Mouse (Mus musculus): ENCODE data around the gene Zfp445.
"Not testable (repeated sequence)": the region's sequence is repeated elsewhere in the genome, so short reads cannot be mapped to it uniquely, and the experiment has no call there.

Zfp445 gene

DNA sequence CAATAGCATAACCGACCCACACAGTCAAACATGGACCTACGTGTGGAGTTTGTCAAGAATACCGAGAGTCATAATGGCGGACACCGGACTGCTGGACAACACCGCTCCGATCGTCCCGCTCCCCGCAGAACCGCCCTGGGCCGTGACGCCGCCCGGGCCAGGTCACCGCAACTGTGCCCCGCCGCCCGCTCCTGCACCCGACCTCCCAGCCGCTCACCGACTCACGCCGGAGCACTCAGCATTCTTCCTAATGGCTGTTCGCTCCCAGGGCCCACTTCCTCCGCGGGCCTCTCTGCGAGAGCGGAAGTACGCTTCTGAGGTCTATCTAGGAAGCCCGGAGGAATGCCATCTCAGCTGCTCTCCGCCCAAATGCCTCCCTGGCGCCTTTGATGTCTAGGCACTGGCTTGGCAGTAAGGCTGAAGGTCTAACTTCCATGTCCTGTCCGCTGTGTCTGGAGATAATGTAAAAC lies at the start of gene Zfp445:
Gene Zfp445, minus strand, starts transcription at position 310 of the 470 bp plus-strand sequence.
- peak; percentile 55 to 77 for DNase-seq (ENCODE audit: low read depth in 1 of 2, low spot score in 2 of 2)

GRCm38 (mm10) chr9:122902717-122903535 lies 37.1 kb upstream of the Zfp445 start:
- no peak for DNase-seq (ENCODE audit: low read depth in 1 of 2, low spot score in 2 of 2)

- DNase-seq (ENCODE audit: low read depth in 1 of 2, low spot score in 2 of 2), result no peak
Observed at GRCm38 (mm10) chr9:122901047-122901446, 35.2 kb upstream of the Zfp445 start.

- DNase-seq (ENCODE audit: low read depth in 1 of 2, low spot score in 2 of 2), result no peak
Observed at GRCm38 (mm10) chr9:122886372-122887179, 20.8 kb upstream of the Zfp445 start.

DNA sequence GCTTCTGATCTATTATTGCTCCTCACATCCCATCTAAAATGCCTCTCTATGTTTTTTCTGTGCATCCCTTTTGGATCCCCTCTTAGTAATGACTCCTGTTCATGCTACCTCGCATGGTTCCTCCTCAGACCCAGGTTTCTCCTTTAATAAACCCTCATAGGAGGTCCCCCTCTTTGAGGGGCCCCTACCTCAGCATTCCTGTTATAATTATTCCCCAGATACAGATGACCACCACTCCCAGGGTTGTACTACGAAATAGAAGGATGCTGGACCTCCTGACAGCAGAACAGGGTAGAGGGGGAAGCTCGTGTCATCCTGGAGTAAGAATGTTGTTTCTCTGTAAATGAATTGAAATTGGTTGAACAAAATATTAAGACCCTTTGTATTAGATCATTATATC lies 19.6 kb upstream of the Zfp445 start, which contains the start of gene Zkscan7:
Gene Zkscan7, plus strand, starts transcription at position 301 of the 400 bp plus-strand sequence.
- DNase-seq (ENCODE audit: low read depth in 1 of 2, low spot score in 2 of 2), result no peak

DNA sequence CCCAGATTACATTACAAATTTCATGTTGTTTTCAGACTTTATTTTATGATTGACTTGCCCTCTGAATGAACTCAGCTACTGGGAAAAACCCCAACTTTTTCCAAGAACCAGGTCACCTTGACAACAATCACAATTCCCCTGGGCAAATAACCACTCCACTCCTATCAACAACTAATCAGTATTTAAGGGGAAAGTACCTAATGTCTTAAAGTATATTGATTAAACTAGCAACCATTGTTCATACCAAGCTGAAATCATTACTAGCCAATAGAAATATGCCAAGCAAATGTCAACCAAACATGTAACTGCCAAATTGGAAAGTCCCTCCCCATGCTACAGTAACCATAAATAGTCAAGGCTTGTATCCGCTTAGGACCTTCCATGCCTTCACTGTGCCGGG lies 9.3 kb upstream of the Zfp445 start:
- no peak for DNase-seq (ENCODE audit: low read depth in 1 of 2, low spot score in 2 of 2)

DNA sequence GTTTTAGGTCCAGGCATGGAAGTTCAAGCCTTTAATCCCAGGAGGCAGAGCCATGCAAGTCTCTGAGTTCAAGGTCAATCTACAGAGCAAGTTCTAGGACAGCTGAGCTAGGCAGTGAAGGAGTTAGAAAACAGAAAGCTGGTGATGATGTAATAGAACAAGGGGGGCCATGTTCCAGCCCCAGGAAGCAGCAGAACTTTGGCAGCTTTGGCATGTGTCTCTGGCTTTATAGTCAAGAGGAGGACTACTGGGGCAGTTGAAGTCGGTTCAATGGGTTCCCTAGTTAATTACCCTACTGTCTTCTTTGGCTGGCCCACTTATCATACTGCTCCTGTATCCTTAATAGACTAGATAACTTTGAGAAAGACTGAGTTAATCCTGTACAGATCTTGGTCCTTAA lies 8.8 kb upstream of the Zfp445 start:
- no peak for DNase-seq (ENCODE audit: low read depth in 1 of 2, low spot score in 2 of 2)

GRCm38 (mm10) chr9:122872595-122872994 lies 6.8 kb upstream of the Zfp445 start:
- no peak for DNase-seq (ENCODE audit: low read depth in 1 of 2, low spot score in 2 of 2)

DNA sequence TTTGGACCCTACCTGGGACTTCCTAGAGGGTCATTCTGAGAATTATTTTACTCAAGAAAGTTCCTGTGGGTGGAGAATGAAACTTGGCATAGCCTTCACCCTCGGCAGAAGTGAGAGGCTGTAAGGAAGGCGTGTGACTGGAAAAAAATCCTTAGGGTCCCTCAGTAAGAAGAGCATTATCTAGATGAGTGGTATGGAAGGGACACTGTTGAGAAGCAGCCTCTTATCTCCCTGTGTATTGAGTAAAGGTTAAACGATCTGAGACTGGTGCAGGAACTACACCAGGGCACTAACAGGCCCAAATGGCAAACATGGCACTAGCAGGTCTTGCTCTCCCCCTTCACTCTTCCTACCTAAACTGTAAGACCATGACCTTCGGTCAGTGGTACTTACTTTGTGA lies 386 bp upstream of the Zfp445 start:
- no peak for DNase-seq (ENCODE audit: low read depth in 1 of 2, low spot score in 2 of 2)

GRCm38 (mm10) chr9:122864848-122865247 lies 958 bp downstream of the Zfp445 start:
- DNase-seq (ENCODE audit: low read depth in 1 of 2, low spot score in 2 of 2), result no peak

DNA sequence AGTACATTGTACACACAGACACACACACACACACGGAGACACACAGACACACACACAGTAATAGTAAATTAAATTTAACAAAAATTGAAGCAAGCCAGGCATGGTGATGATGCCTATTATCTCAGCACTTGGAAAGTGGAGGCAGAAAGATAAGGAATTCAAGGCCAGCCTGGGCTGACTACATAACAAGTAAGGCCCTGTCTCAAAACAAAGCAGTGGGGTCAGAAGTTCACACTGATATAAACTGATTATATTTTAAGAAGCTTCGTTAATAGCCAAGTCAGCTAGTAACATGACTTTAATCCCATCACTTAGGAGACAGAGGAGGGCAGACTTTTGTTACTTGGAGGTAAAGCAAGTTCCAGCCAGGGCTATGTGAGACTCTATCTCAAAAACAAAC lies 2.1 kb downstream of the Zfp445 start:
- no peak for DNase-seq (ENCODE audit: low read depth in 1 of 2, low spot score in 2 of 2)

DNA sequence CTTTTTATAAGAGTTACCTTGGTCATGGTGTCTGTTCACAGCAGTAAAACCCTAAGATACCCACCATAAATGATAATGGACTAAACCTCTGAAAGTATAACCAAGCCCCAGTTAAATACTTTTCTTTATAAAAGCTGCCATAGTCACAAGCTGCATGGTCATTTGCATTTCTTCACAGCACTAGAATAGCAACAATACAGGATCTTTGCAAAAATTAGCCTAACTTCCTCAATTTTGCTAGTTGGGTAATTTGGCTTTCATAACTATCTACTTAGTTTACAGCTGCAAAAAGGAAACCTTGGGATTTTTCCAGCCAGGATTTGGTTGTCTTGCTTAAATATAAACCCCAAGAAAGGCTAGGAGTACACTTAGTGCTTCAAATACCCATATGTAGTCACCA lies 5.1 kb downstream of the Zfp445 start:
- DNase-seq (ENCODE audit: low read depth in 1 of 2, low spot score in 2 of 2), result no peak

- no peak for DNase-seq (ENCODE audit: low read depth in 1 of 2, low spot score in 2 of 2)
Observed at GRCm38 (mm10) chr9:122856716-122857115, 9.1 kb downstream of the Zfp445 start.

DNA sequence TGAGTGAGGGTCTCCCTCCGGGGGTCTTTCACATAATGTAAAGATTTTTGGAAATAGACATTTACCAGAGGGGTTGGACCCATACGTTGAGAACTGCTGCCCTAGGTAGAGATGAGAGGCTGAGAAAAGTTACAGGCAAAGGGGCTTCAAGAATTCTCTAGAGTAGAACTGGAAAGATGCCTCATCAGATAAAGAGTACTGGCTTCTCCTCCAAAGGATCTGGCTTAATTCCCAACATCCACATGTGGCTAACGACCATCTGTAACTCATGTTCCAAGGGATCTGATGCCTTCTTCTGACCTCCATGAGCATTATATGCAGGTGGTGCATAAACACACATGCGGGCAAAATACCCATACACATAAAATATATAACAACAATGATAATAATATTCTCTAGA lies 10.2 kb downstream of the Zfp445 start:
- DNase-seq (ENCODE audit: low read depth in 1 of 2, low spot score in 2 of 2), result no peak

DNA sequence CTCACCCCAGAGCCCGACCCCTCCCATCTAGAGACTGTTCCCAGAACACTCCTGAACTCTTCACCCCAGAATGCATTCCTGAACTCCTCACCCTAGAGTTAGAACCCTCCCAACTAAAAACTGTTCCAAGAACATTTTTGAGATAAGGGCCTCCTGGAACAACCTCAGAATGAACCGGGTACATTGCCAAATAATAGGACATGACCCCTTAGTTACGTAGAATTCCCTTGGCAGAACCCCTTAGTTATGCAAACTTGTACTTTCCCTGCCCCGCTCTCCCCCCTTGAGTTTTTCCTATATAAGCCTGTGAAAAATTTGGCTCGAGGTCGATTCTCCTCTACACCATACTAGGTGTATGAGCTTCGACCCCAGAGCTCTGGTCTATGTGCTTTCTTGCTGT lies 10.7 kb downstream of the Zfp445 start:
- not testable (repeated sequence) for DNase-seq (ENCODE audit: low read depth in 1 of 2, low spot score in 2 of 2)

DNA sequence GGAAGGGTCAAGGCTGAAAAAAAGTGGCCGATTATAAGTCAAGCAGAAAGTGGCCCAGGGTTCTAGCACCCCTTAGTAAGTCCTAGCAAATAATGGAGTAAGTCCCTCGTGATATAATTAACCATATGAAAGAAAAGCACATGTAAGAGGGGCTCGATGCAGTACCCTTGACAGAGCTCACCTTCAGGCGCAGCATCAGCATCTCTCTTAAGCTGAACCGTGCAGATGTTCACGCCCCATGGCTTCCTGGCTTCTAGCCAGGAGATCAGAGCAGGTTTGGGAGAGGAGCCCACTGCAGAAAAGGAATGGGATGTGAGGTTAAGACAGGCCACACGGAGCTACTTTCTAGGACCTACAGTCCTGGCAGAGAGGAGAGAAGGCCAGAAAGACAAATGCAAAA lies 11.3 kb downstream of the Zfp445 start:
- no peak for DNase-seq (ENCODE audit: low read depth in 1 of 2, low spot score in 2 of 2)

GRCm38 (mm10) chr9:122847811-122848311 lies 17.9 kb downstream of the Zfp445 start:
- DNase-seq (ENCODE audit: low read depth in 1 of 2, low spot score in 2 of 2), result not testable (repeated sequence)

DNA sequence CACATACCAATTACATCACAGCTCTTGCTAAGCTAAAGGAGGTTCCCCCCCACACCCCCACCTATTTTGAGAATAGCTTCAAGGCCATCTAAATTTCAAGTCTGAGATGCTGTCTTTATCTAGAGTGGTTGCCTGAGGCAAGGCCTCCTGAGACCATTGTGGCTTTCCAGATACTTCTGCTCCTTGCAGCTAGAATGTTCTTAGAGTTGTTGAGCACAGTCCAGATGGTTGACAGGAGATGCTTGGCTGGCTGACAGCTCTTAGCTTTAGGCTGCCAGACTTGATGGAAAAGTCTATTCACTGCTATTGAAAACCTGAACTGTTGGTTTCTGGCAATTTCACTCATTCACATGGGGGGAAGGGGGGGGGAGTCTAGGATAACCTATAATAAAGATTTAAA lies 19.6 kb downstream of the Zfp445 start:
- no peak for DNase-seq (ENCODE audit: low read depth in 1 of 2, low spot score in 2 of 2)

GRCm38 (mm10) chr9:122845621-122846020 lies 20.2 kb downstream of the Zfp445 start:
- DNase-seq (ENCODE audit: low read depth in 1 of 2, low spot score in 2 of 2), result no peak

DNA sequence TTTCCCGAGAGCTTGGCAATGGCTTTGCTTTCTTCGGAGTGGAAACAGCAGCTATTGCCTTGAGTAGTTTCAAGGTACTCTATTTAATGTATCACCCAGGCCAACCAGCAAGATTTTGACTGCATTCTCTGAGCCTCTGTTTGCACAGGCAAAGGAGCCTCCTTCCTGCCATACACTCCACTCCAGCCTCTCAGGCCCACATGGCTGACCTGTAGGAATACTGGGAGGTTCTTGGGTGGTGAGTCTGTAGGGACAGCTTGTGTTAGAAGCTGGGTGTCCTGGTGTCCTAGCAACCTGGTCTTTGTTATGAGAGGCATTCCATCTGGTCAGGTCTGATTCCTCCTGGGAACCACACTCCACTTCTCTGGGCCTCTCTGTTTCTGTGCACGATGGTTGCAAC lies 22.0 kb downstream of the Zfp445 start, which contains the start of gene Gm35549:
Gene Gm35549, minus strand, starts transcription at position 276 of the 400 bp plus-strand sequence.
- DNase-seq (ENCODE audit: low read depth in 1 of 2, low spot score in 2 of 2), result no peak

GRCm38 (mm10) chr9:122837680-122838079 lies 28.1 kb downstream of the Zfp445 start:
- no peak for DNase-seq (ENCODE audit: low read depth in 1 of 2, low spot score in 2 of 2)

DNA sequence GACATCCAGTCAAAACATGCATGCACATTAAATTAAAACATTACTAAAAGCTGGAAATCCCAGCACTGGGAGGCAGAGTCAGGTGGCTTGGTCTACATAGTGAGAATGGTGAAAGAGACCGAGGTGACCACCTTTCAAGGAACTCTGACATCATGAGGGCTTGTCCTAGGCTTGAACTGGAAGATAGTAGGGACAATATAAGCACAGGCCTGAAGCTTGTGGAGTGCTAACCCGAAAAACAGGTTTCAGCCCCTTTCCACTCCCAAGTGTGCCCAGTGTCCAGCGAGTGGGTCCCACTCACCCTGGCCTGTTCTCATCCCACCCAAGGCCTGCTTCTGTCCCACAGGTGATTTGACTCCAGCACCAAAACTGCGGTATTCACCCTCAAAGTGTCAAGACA lies 28.6 kb downstream of the Zfp445 start:
- no peak for DNase-seq (ENCODE audit: low read depth in 1 of 2, low spot score in 2 of 2)
